Mouse (Mus musculus): Measurements from ENCODE around the gene Uck2. TPM values are rescaled to one million over a fixed set of nuclear protein-coding genes. Genes with fewer than 3 reads are reported as not detected.

The Uck2 gene
- polyA plus RNA-seq, 1 experiment from 2014 or later: 65.4 TPM

Small RNAs within 50 kb of the gene (microRNA-seq; reads per million reads assigned to microRNA genes)
- gene Mir6347: not detected

Other genes with a start within 250 kb of the Uck2 start
- gene Tmco1, start 23.1 kb upstream of the Uck2 start, polyA plus RNA-seq (2015; fragmentation: Nextera tagmentation; extraction: Ambion mirVana): 112 TPM in 2 replicates
- gene Aldh9a1, start 64.7 kb upstream of the Uck2 start, polyA plus RNA-seq (2015; fragmentation: Nextera tagmentation; extraction: Ambion mirVana): 84.8 and 85.6 TPM in 2 replicates
- gene Mgst3, start 108.5 kb upstream of the Uck2 start, polyA plus RNA-seq (2015; fragmentation: Nextera tagmentation; extraction: Ambion mirVana): 212 and 275 TPM in 2 replicates
- gene Lrrc52, start 181.5 kb upstream of the Uck2 start, polyA plus RNA-seq (2015; fragmentation: Nextera tagmentation; extraction: Ambion mirVana): not detected in 2 replicates